Mouse (Mus musculus) limb, embryonic 14.5 days (tissue): ENCODE measurements at regions not wholly inside any gene's neighbourhood (a gene's known extent, or its start where the extent isn't known, plus 50 kb on each side); places are given as distances from the start of the nearest gene placed in this dataset.

Experiments
- ATAC-seq: fragments of 200-750 bp; cut with Nextera tagmentation; 2 replicates; pipeline ENCODE4 v1.8.0; 2017; ENCODE audit warnings: low read depth, moderate number of reproducible peaks, moderate TSS enrichment; ENCODE audit not compliant: low FRiP score
- DNase-seq: peaks from one replicate; pipeline ENCODE4 v3.0.0-alpha.2; 2015; ENCODE audit warnings: low spot score
- H3K27ac ChIP-seq: fragments of 300-500 bp; sonication (generic); replicated peaks from 2 replicates; pipeline ENCODE4 v1.5.1; 2014; ENCODE audit warnings: low read depth, mild to moderate bottlenecking, low read length, moderate library complexity, mixed read lengths
- H3K27me3 ChIP-seq: fragments of 300-500 bp; sonication (generic); 2 replicates; pipeline ENCODE4 v1.6.1; 2014; ENCODE audit warnings: low read length, mixed read lengths; ENCODE audit not compliant: control insufficient read depth, insufficient read depth
- H3K36me3 ChIP-seq: fragments of 300-500 bp; sonication (generic); 2 replicates; pipeline ENCODE4 v1.6.1; 2014; ENCODE audit warnings: mild to moderate bottlenecking, low read length, moderate library complexity, mixed read lengths; ENCODE audit not compliant: control insufficient read depth, insufficient read depth
- H3K4me1 ChIP-seq: fragments of 300-500 bp; sonication (generic); 2 replicates; pipeline ENCODE4 v1.6.1; 2014; ENCODE audit warnings: antibody characterized with exemption, low read length, mixed read lengths; ENCODE audit not compliant: control insufficient read depth, insufficient read depth
- H3K4me2 ChIP-seq: fragments of 300-500 bp; sonication (generic); replicated peaks from 2 replicates; pipeline ENCODE4 v1.6.1; 2014; ENCODE audit warnings: low read depth, mild to moderate bottlenecking, low read length, moderate library complexity; ENCODE audit not compliant: severe bottlenecking
- H3K4me3 ChIP-seq: fragments of 300-500 bp; sonication (generic); replicated peaks from 2 replicates; pipeline ENCODE4 v1.5.1; 2014; ENCODE audit warnings: low read length
- H3K9ac ChIP-seq: fragments of 300-500 bp; sonication (generic); 2 replicates; pipeline ENCODE4 v1.6.1; 2014; ENCODE audit warnings: mild to moderate bottlenecking, low read depth, low read length, moderate library complexity; ENCODE audit not compliant: severe bottlenecking
- H3K9me3 ChIP-seq: fragments of 300-500 bp; sonication (generic); 2 replicates; pipeline ENCODE4 v1.6.1; 2016; ENCODE audit warnings: low read length; ENCODE audit not compliant: control insufficient read depth
- POLR2A ChIP-seq: fragments of 200-500 bp; IDR thresholded peaks from 2 replicates; pipeline ENCODE4 v1.8.0; 2012; ENCODE audit warnings: inconsistent platforms, mild to moderate bottlenecking, moderate library complexity, borderline replicate concordance; ENCODE audit not compliant: insufficient read depth, insufficient read length; ENCODE audit errors: extremely low read depth
- WGBS: fragments of 180-500 bp; shearing (Covaris S2); extraction: QIAGEN DNeasy Blood & Tissue Kit; methylation state at CpG from one replicate; pipeline ENCODE4 v1.1.7; 2014; 5-methylcytosine and 5-hydroxymethylcytosine counted together

DNA sequence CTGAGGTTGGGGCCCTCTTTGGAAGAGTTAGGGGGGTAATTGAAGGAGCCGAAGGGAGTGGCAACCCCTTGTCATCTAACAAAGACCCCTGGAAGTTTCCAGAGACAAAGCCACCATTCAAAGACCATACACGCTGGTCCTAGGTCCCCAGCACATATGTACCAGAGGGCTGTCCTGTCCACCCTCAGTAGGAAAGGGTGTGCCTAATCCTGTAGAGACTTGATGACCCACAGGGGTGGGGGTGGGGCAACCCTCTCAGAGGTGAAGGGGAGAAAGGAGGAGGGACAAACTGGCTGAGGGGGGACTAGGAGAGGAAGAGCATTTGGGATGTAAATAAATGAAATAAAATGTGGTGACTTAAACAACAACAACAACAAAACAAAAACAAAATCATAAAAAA, 274.9 kb upstream of the Mpped2 start:
- Histone ChIP-seq H3K4me1 (no peaks in the 10 kb centered on the region; the same call in 1 of the 2 replicates), H3K36me3 (no peaks in the 10 kb centered on the region), H3K27ac (no peak overlapping the region), H3K4me3 (no peak overlapping the region), H3K27me3 (no peaks in the 10 kb centered on the region), H3K4me2 (no peak overlapping the region), H3K9me3 (no peaks in the 10 kb centered on the region), H3K9ac (no peak overlapping the region)
- 94% methylated on average over 2 of the region's 2 CpGs for WGBS
- no peak for TF ChIP-seq POLR2A
- ATAC-seq: no peak
- DNase-seq: no peak

DNA sequence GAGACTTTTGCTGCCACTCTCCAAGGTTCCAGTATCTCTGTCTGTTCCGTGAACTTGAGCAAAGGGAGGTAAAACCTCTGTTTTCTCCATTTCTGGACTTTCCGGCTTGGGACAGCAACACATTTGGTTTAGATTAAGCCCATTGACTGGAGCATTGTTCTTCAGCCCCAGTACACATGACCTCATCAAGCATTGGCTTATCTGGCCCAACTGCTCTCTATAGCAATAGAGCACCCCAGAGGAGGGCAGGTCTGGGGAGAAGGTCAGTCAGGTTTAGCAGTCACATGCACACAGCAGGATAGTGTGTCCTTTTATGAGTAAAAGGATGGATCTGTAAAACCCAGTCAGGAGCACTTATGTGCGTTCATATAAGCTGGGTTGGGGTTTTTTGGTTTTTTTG, 268.1 kb upstream of the Mpped2 start:
- WGBS: 41% methylated on average over 3 of the region's 3 CpGs
- ATAC-seq: peak; percentile 75

GRCm38 (mm10) chr2:106425451-106425881, 267.6 kb upstream of the Mpped2 start:
- H3K4me1 ChIP-seq: peaks cover 22% of the 10 kb centered on the region; the same call in 1 of the 2 replicates
- TF ChIP-seq POLR2A: no peak
- no peak overlapping the region for H3K4me3 ChIP-seq
- no peaks in the 10 kb centered on the region for H3K36me3 ChIP-seq
- no peak overlapping the region for H3K4me2 ChIP-seq
- H3K9ac ChIP-seq: no peak overlapping the region
- 60% methylated on average over 4 of the region's 4 CpGs for WGBS
- DNase-seq: no peak
- no peak overlapping the region for H3K27ac ChIP-seq
- H3K9me3 ChIP-seq: no peaks in the 10 kb centered on the region
- ATAC-seq: no peak
- H3K27me3 ChIP-seq: no peaks in the 10 kb centered on the region

More for the DNA sequence above, 268.1 kb upstream of the Mpped2 start:
- no peak overlapping the region for H3K27ac ChIP-seq
- H3K4me3 ChIP-seq: no peak overlapping the region
- peaks cover 22% of the 10 kb centered on the region; the same call in 1 of the 2 replicates for H3K4me1 ChIP-seq
- DNase-seq: peak; percentile 31
- no peak for TF ChIP-seq POLR2A
- no peak overlapping the region for H3K9ac ChIP-seq
- no peaks in the 10 kb centered on the region for H3K9me3 ChIP-seq
- H3K27me3 ChIP-seq: no peaks in the 10 kb centered on the region
- no peaks in the 10 kb centered on the region for H3K36me3 ChIP-seq
- no peak overlapping the region for H3K4me2 ChIP-seq

DNA sequence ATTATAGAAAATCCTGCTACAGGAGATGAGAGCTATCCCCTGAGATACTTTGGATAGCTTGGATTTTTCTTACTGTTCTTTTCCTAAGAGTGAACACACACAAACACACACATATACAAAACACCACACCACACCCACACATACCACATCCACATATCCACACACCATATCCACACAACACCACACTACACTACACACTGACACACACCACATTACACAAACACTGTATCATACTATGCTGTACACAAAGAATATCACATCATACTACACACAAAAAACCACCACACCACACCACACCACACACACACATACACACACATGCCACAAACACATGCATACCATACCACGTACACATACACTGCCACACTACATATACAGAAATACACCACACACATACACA, 267.1 kb upstream of the Mpped2 start:
- no peaks in the 10 kb centered on the region for H3K27me3 ChIP-seq
- H3K36me3 ChIP-seq: no peaks in the 10 kb centered on the region
- no peak for ATAC-seq
- 94% methylated on average over 1 of the region's 1 CpGs for WGBS
- no peaks in the 10 kb centered on the region for H3K9me3 ChIP-seq
- no peak for DNase-seq
- H3K27ac ChIP-seq: no peak overlapping the region
- H3K4me3 ChIP-seq: no peak overlapping the region
- peaks cover 22% of the 10 kb centered on the region; the same call in 1 of the 2 replicates for H3K4me1 ChIP-seq
- no peak overlapping the region for H3K4me2 ChIP-seq
- H3K9ac ChIP-seq: no peak overlapping the region
- TF ChIP-seq POLR2A: no peak

DNA sequence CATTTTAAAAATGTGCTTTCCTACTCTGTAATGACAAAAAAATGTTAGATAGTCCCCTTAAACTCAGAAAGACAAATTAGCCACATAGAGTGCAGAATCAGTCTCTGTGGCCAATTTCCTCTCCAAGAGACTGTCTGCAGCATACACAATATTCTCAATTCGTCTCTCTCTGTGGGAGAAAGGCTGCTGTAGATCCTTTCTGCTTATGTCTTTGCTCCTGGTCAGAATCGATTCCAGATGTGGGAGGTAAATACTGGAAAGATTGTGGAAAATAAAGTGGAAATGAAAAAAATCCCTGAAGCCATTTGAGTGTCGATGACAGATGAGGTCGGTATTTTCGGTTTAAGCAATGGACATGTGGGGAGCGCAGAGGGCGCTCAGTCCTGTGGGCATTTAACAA, 265.8 kb upstream of the Mpped2 start:
- H3K27ac ChIP-seq: no peak overlapping the region

GRCm38 (mm10) chr2:106428909-106429308, 264.2 kb upstream of the Mpped2 start:
- no peaks in the 10 kb centered on the region for H3K9me3 ChIP-seq
- DNase-seq (no peak), ATAC-seq (no peak)
- no peaks in the 10 kb centered on the region for H3K27me3 ChIP-seq
- no peak overlapping the region for H3K9ac ChIP-seq
- no peak overlapping the region for H3K4me3 ChIP-seq
- H3K4me1 ChIP-seq: peaks cover 29% of the 10 kb centered on the region
- 42% methylated on average over 11 of the region's 11 CpGs for WGBS
- H3K36me3 ChIP-seq: no peaks in the 10 kb centered on the region
- H3K27ac ChIP-seq: no peak overlapping the region
- no peak overlapping the region for H3K4me2 ChIP-seq
- TF ChIP-seq POLR2A: no peak

More for the DNA sequence above, 265.8 kb upstream of the Mpped2 start:
- WGBS: 31% methylated on average over 7 of the region's 7 CpGs
- peaks cover 29% of the 10 kb centered on the region for H3K4me1 ChIP-seq
- no peak for TF ChIP-seq POLR2A
- H3K4me3 ChIP-seq: no peak overlapping the region
- H3K36me3 ChIP-seq: no peaks in the 10 kb centered on the region
- 0 out of 2 replicates have a peak overlapping the region, but pooled peaks have one; percentile 0 for H3K4me2 ChIP-seq
- no peaks in the 10 kb centered on the region for H3K9me3 ChIP-seq
- no peak overlapping the region for H3K9ac ChIP-seq
- no peaks in the 10 kb centered on the region for H3K27me3 ChIP-seq
- ATAC-seq (peak; percentile 48; the same call in 1 of the 2 replicates), DNase-seq (peak; percentile 63)
